Mouse (Mus musculus) ES-Bruce4 (cell line): ENCODE measurements at regions not wholly inside any gene's neighbourhood (a gene's known extent, or its start where the extent isn't known, plus 50 kb on each side); places are given as distances from the start of the nearest gene placed in this dataset.

Experiments
- CTCF ChIP-seq: IDR thresholded peaks from one replicate; pipeline ENCODE4 v1.8.1; 2011; ENCODE audit warnings: low read depth, low read length
- EP300 ChIP-seq: IDR thresholded peaks from 2 replicates; pipeline ENCODE4 v1.6.1; 2011; ENCODE audit warnings: low read depth, low read length; ENCODE audit not compliant: insufficient read depth
- POLR2A ChIP-seq: IDR thresholded peaks from one replicate; pipeline ENCODE4 v1.8.1; 2011; ENCODE audit warnings: low read length; ENCODE audit not compliant: insufficient read depth

DNA sequence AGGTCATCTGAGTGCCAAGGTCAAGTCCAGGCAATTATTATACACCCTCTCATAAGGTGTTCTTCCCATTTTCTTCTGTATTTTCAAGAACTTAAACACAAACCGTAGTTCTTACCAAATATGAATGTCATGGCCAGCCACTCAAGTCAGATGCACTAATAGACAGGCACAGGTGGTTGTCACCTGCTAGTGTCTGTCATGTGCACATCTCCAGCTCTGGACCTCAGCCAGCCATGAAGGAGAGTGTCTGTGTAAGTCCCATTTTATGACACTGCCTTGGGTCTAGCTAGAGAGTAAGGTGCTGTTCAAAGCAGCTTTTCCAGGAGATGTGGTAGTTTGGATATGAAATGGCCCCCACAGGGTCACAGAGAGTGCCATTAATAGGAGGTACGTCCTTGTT, 68.5 kb upstream of the Igfbp3 start:
- no peak for TF ChIP-seq CTCF
- no peak for TF ChIP-seq EP300
- no peak for TF ChIP-seq POLR2A
